ENCODE assay signal across 13 mouse cellular contexts in genomic region chr14:8042120-8042519, GRCm38 (mm10). TPM values are rescaled to one million over a fixed set of nuclear protein-coding genes. Genes with fewer than 3 reads are reported as not detected.
DNase-seq lines count a peak whose midpoint lies in the region.
"Had no signal": no experiment of that assay in that cellular context is flagged by ENCODE, and none has a peak within 500 bp of the region (broad histone marks: within the 10 kb centered on the region; RNA-seq: fewer than 3 reads in every experiment).

No protein-coding gene starts in this region.

- DNase-seq in heart, adult 11 months: peak; percentile 49
- no peak for DNase-seq in heart, postnatal 36 days
- DNase-seq in testis, postnatal 10 days (ENCODE audit: low spot score): peak; percentile 11
- DNase-seq in testis, postnatal 14 days (ENCODE audit: low spot score): no peak
- DNase-seq in right cerebral cortex, postnatal 36 days (ENCODE audit: low spot score in 2 of 2): no peak
- DNase-seq: adrenal gland, adult 8-10 months; adrenal gland, postnatal 14 days; adrenal gland, postnatal 36 days; cerebellum, adult 2 months; cerebellum, adult 9-10 months; cerebellum, postnatal 10 days; cerebellum, postnatal 25 days had no signal

- intact Hi-C loops in heart, postnatal 36 days (cut with DNase I): loop anchor here (5.0 kb wide), 1 partner anchor 225 kb away; the partner anchor contains the start of gene Flnb

RNA-seq across cellular contexts. Expression of gene Rpp14, which starts 38.0 kb away (rescaled TPM):
- total RNA-seq in heart, postnatal 36 days (2021): 10 to 100 TPM; 27.1 to 30.3 TPM

RNA-seq across cellular contexts. Expression of gene Abhd6, which starts 39.4 kb away (rescaled TPM):
- 10 to 100 TPM; 10.4 to 10.7 TPM for total RNA-seq in heart, postnatal 36 days (2021)
- total RNA-seq: G1E had no signal

RNA-seq across cellular contexts. Expression of gene Dnase1l3, which starts 47.7 kb away (rescaled TPM):
- under 1 TPM; 0.06 to 0.08 TPM for total RNA-seq in heart, postnatal 36 days (2021)

RNA-seq across cellular contexts. Expression of gene Pxk, which starts 55.9 kb away (rescaled TPM):
- total RNA-seq in heart, postnatal 36 days (2021): 10 to 100 TPM; 25.2 to 27.3 TPM

Comparison
In these comparisons a context has a peak if more than half of its experiments do, and no peak if none do; other contexts are left out.
1. DNase-seq: peak in heart, adult 11 months (single experiment) and testis, postnatal 10 days (single experiment); none in heart, postnatal 36 days (0 of 2), testis, postnatal 14 days (single experiment) and right cerebral cortex, postnatal 36 days (0 of 2).